Mouse (Mus musculus): ENCODE data around the gene Gm28557. TPM values are rescaled to one million over a fixed set of nuclear protein-coding genes. Genes with fewer than 3 reads are reported as not detected.
"Not testable (repeated sequence)": the region's sequence is repeated elsewhere in the genome, so short reads cannot be mapped to it uniquely, and the experiment has no call there.

The Gm28557 gene
- not detected in 2 replicates for polyA plus RNA-seq (2012; ENCODE audit: insufficient read depth, low replicate concordance)

- peaks cover 8% of the 10 kb centered on the region; the same call in 1 of the 2 replicates for H3K9me3 ChIP-seq
- H3K36me3 ChIP-seq (replicated peaks; ENCODE audit: low read length), result peaks cover 18% of the 10 kb centered on the region
- TF ChIP-seq GATA1 (IDR thresholded peaks at IDR 0.05; ENCODE audit: borderline replicate concordance, low read length) (no peak), FLI1 (IDR thresholded peaks at IDR 0.05; ENCODE audit: low read length) (no peak)
- H3K4me1 ChIP-seq, result peaks cover 38% of the 10 kb centered on the region
- peak within 1 kb of the TSS; percentile 96 for H3K4me3 ChIP-seq (replicated peaks)
- H3K27me3 ChIP-seq (replicated peaks), result no peaks in the 10 kb centered on the region
These were observed at the start of gene Gm28557 for GRCm38 (mm10) chr13:67108194-67108820. Gm28557 (minus strand) TSS chr13:67108604.

GRCm38 (mm10) chr13:67128038-67128721, 19.8 kb upstream of the Gm28557 start:
- no peaks in the 10 kb centered on the region for H3K36me3 ChIP-seq (replicated peaks; ENCODE audit: low read length)
- peak overlapping the region; percentile 94 for H3K4me3 ChIP-seq (replicated peaks)
- TF ChIP-seq FLI1 (IDR thresholded peaks at IDR 0.05; ENCODE audit: low read length), result no peak
- no peak for TF ChIP-seq GATA1 (IDR thresholded peaks at IDR 0.05; ENCODE audit: borderline replicate concordance, low read length)
- peaks cover 3% of the 10 kb centered on the region; the same call in 1 of the 2 replicates for H3K4me1 ChIP-seq
- H3K27me3 ChIP-seq (replicated peaks), result no peaks in the 10 kb centered on the region
- no peaks in the 10 kb centered on the region for H3K9me3 ChIP-seq

GRCm38 (mm10) chr13:67127507-67127906, 19.1 kb upstream of the Gm28557 start:
- not testable (repeated sequence) for H3K4me1 ChIP-seq; H3K27me3 ChIP-seq (replicated peaks); H3K36me3 ChIP-seq (replicated peaks; ENCODE audit: low read length); H3K4me3 ChIP-seq (replicated peaks); H3K9me3 ChIP-seq

GRCm38 (mm10) chr13:67124460-67124859, 16.1 kb upstream of the Gm28557 start:
- Histone ChIP-seq H3K27me3 (replicated peaks) (no peaks in the 10 kb centered on the region), H3K4me3 (replicated peaks) (no peak overlapping the region), H3K9me3 (no peaks in the 10 kb centered on the region), H3K36me3 (replicated peaks; ENCODE audit: low read length) (no peaks in the 10 kb centered on the region), H3K4me1 (peaks cover 3% of the 10 kb centered on the region; the same call in 1 of the 2 replicates)
- TF ChIP-seq GATA1 (IDR thresholded peaks at IDR 0.05; ENCODE audit: borderline replicate concordance, low read length), result no peak
- no peak for TF ChIP-seq FLI1 (IDR thresholded peaks at IDR 0.05; ENCODE audit: low read length)

- not testable (repeated sequence) for H3K4me3 ChIP-seq (replicated peaks); H3K27me3 ChIP-seq (replicated peaks); H3K36me3 ChIP-seq (replicated peaks; ENCODE audit: low read length); H3K4me1 ChIP-seq; H3K9me3 ChIP-seq
These were observed 13.0 kb upstream of the Gm28557 start, which contains the start of gene Zfp759 for GRCm38 (mm10) chr13:67121360-67121759. Zfp759 (plus strand) TSS chr13:67121660.

- not testable (repeated sequence) for H3K27me3 ChIP-seq (replicated peaks); H3K4me3 ChIP-seq (replicated peaks); H3K36me3 ChIP-seq (replicated peaks; ENCODE audit: low read length)
- Histone ChIP-seq H3K4me1 (peaks cover 12% of the 10 kb centered on the region), H3K9me3 (peaks cover 19% of the 10 kb centered on the region)
These were observed 7.8 kb upstream of the Gm28557 start, which contains the start of gene Rslcan18 for GRCm38 (mm10) chr13:67116163-67116562. Rslcan18 (minus strand) TSS chr13:67116263.

GRCm38 (mm10) chr13:67113287-67113686, 4.9 kb upstream of the Gm28557 start:
- Histone ChIP-seq H3K9me3 (peaks cover 19% of the 10 kb centered on the region), H3K4me1 (peaks cover 19% of the 10 kb centered on the region)
- TF ChIP-seq FLI1 (IDR thresholded peaks at IDR 0.05; ENCODE audit: low read length) (no peak), GATA1 (IDR thresholded peaks at IDR 0.05; ENCODE audit: borderline replicate concordance, low read length) (no peak)

GRCm38 (mm10) chr13:67112096-67112495, 3.7 kb upstream of the Gm28557 start:
- Histone ChIP-seq H3K27me3 (replicated peaks) (no peaks in the 10 kb centered on the region), H3K4me1 (peaks cover 27% of the 10 kb centered on the region), H3K9me3 (peaks cover 19% of the 10 kb centered on the region), H3K36me3 (replicated peaks; ENCODE audit: low read length) (no peaks in the 10 kb centered on the region), H3K4me3 (replicated peaks) (no peak overlapping the region)
- TF ChIP-seq GATA1 (IDR thresholded peaks at IDR 0.05; ENCODE audit: borderline replicate concordance, low read length) (no peak), FLI1 (IDR thresholded peaks at IDR 0.05; ENCODE audit: low read length) (no peak)

More at GRCm38 (mm10) chr13:67113287-67113686, 4.9 kb upstream of the Gm28557 start:
- H3K27me3 ChIP-seq (replicated peaks), result no peaks in the 10 kb centered on the region
- H3K4me3 ChIP-seq (replicated peaks), result no peak overlapping the region
- H3K36me3 ChIP-seq (replicated peaks; ENCODE audit: low read length), result no peaks in the 10 kb centered on the region

GRCm38 (mm10) chr13:67108821-67109206, 410 bp upstream of the Gm28557 start:
- H3K27me3 ChIP-seq (replicated peaks), result no peaks in the 10 kb centered on the region
- TF ChIP-seq FLI1 (IDR thresholded peaks at IDR 0.05; ENCODE audit: low read length) (no peak), GATA1 (IDR thresholded peaks at IDR 0.05; ENCODE audit: borderline replicate concordance, low read length) (no peak)
- H3K4me3 ChIP-seq (replicated peaks), result peak overlapping the region; percentile 96
- peaks cover 9% of the 10 kb centered on the region for H3K9me3 ChIP-seq
- peaks cover 18% of the 10 kb centered on the region for H3K36me3 ChIP-seq (replicated peaks; ENCODE audit: low read length)
- H3K4me1 ChIP-seq, result peaks cover 36% of the 10 kb centered on the region

GRCm38 (mm10) chr13:67107681-67108080, 723 bp downstream of the Gm28557 start:
- peaks cover 8% of the 10 kb centered on the region; the same call in 1 of the 2 replicates for H3K9me3 ChIP-seq

More at GRCm38 (mm10) chr13:67107681-67108080, 723 bp downstream of the Gm28557 start:
- peaks cover 32% of the 10 kb centered on the region for H3K4me1 ChIP-seq
- peaks cover 18% of the 10 kb centered on the region for H3K36me3 ChIP-seq (replicated peaks; ENCODE audit: low read length)
- no peak for TF ChIP-seq GATA1 (IDR thresholded peaks at IDR 0.05; ENCODE audit: borderline replicate concordance, low read length)
- TF ChIP-seq FLI1 (IDR thresholded peaks at IDR 0.05; ENCODE audit: low read length), result no peak
- H3K4me3 ChIP-seq (replicated peaks), result peak overlapping the region; percentile 96
- no peaks in the 10 kb centered on the region for H3K27me3 ChIP-seq (replicated peaks)
